13 mouse cellular contexts compared by ENCODE assay signal in the genomic region with DNA sequence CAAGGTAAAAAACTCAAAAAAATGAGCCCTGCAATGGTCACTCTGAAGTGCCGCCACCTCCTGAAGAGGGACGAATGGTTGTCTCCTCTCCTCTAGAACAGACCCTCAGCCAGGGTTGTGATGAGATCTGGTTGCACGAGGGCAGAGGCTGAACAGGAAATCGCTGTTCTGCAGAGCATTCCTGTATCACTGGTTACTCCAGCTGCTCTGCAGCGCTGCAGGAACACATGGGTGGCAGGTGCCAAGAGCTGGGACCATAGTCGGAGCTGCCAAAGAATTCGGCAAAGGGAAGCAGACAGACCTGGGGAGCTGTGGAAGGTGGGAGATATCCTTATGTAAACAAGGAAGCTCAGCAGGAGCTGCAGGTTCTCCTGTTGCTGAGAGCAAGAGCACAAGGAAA. TPM values are rescaled to one million over a fixed set of nuclear protein-coding genes. Genes with fewer than 3 reads are reported as not detected.
A peak's percentile ranks its signal among the peaks of the same experiment; 100 is the strongest.
DNase-seq lines count a peak whose midpoint lies in the region; ATAC-seq and TF ChIP-seq lines count a peak whose summit lies in the region.
"Had no signal": no experiment of that assay in that cellular context is flagged by ENCODE, and none has a peak within 500 bp of the region (broad histone marks: within the 10 kb centered on the region; RNA-seq: fewer than 3 reads in every experiment).

No protein-coding gene starts in this region.

- H3K36me3 ChIP-seq in kidney, embryonic 15.5 days: no peaks in the 10 kb centered on the region; the same call in 1 of the 2 replicates
- no peaks in the 10 kb centered on the region for H3K36me3 ChIP-seq in embryonic facial prominence, embryonic 10.5 days (replicated peaks)
- H3K36me3 ChIP-seq in myocyte (ENCODE audit: control insufficient read depth, insufficient read depth): peaks cover 14% of the 10 kb centered on the region
- H3K36me3 ChIP-seq: neural tube, embryonic 12.5 days had no signal

- H3K4me1 ChIP-seq in kidney, embryonic 15.5 days: 0 out of 2 replicates have a peak, but pooled peaks cover 3% of the 10 kb centered on the region
- peaks cover 34% of the 10 kb centered on the region for H3K4me1 ChIP-seq in embryonic facial prominence, embryonic 10.5 days
- H3K4me1 ChIP-seq: neural tube, embryonic 12.5 days had no signal

- ATAC-seq in kidney, embryonic 15.5 days (replicated peaks; ENCODE audit: low FRiP score): 0 out of 2 replicates have a peak, but pooled peaks have one; percentile 24
- ATAC-seq: forebrain, embryonic 14.5 days had no signal

- no peaks in the 10 kb centered on the region for H3K79me2 ChIP-seq in myocyte (ENCODE audit: control insufficient read depth, insufficient read depth)

- no peak for TF ChIP-seq POLR2A in myocyte (IDR thresholded peaks at IDR 0.05; ENCODE audit: insufficient read length, low read depth)

- no peak overlapping the region for H3K4me2 ChIP-seq in kidney, embryonic 15.5 days
- H3K4me2 ChIP-seq in myocyte (ENCODE audit: low read depth): no peak overlapping the region
- H3K4me2 ChIP-seq: embryonic facial prominence, embryonic 13.5 days; midbrain, embryonic 11.5 days; neural tube, embryonic 12.5 days had no signal

- WGBS in kidney, embryonic 15.5 days: 8% methylated on average over 7 of the region's 7 CpGs
- 16% methylated on average over 7 of the region's 7 CpGs for WGBS in embryonic facial prominence, embryonic 10.5 days

- no peak overlapping the region for H3ac ChIP-seq in myocyte (ENCODE audit: control insufficient read depth, insufficient read length)

- no peak for DNase-seq in kidney, postnatal 36 days
- DNase-seq in embryo, embryonic 10 days (ENCODE audit: low spot score): peak; percentile 45
- DNase-seq in embryonic facial prominence, embryonic 10.5 days (ENCODE audit: low spot score): peak; percentile 45
- DNase-seq in frontal cortex, postnatal 14 days (ENCODE audit: low spot score in 2 of 2): no peak
- DNase-seq in layer of hippocampus, postnatal 10 days (ENCODE audit: low spot score in 2 of 2): no peak
- DNase-seq: cerebellum, adult 18-20 months; right cerebral cortex, adult 18-20 months had no signal

- H3K4me3 ChIP-seq in kidney, embryonic 15.5 days (replicated peaks): no peak overlapping the region
- no peak overlapping the region for H3K4me3 ChIP-seq in embryonic facial prominence, embryonic 10.5 days
- H3K4me3 ChIP-seq in myocyte: no peak overlapping the region
- H3K4me3 ChIP-seq: embryonic facial prominence, embryonic 13.5 days; neural tube, embryonic 12.5 days had no signal

- H3K27ac ChIP-seq in kidney, embryonic 15.5 days: no peak overlapping the region
- H3K27ac ChIP-seq in embryonic facial prominence, embryonic 10.5 days (replicated peaks): no peak overlapping the region
- H3K27ac ChIP-seq: embryonic facial prominence, embryonic 13.5 days; neural tube, embryonic 12.5 days had no signal

- H3K9ac ChIP-seq in kidney, embryonic 15.5 days: no peak overlapping the region
- H3K9ac ChIP-seq: embryonic facial prominence, embryonic 13.5 days; neural tube, embryonic 12.5 days had no signal

- H3K27me3 ChIP-seq in kidney, embryonic 15.5 days: no peaks in the 10 kb centered on the region
- no peaks in the 10 kb centered on the region; the same call in 1 of the 2 replicates for H3K27me3 ChIP-seq in embryonic facial prominence, embryonic 10.5 days (replicated peaks; ENCODE audit: low read depth, poor library complexity, severe bottlenecking)
- no peaks in the 10 kb centered on the region for H3K27me3 ChIP-seq in myocyte (ENCODE audit: control insufficient read depth, insufficient read depth, insufficient read length)
- H3K27me3 ChIP-seq: embryonic facial prominence, embryonic 13.5 days; neural tube, embryonic 12.5 days had no signal

- H3K9me3 ChIP-seq in kidney, embryonic 15.5 days (replicated peaks): no peaks in the 10 kb centered on the region
- no peaks in the 10 kb centered on the region for H3K9me3 ChIP-seq in embryonic facial prominence, embryonic 10.5 days
- H3K9me3 ChIP-seq: embryonic facial prominence, embryonic 13.5 days; neural tube, embryonic 12.5 days had no signal

TF ChIP-seq in myocyte, 11 proteins besides CTCF, POLR2A, EP300 and RAD21:
- TF ChIP-seq MYOG (IDR thresholded peaks at IDR 0.05; ENCODE audit: control insufficient read depth in 1 of 3, insufficient read depth in 1 of 3, insufficient read length in 2 of 3, low read depth in 2 of 3) (peak in 1 of 3 experiments; percentile 24), TCF12 (IDR thresholded peaks at IDR 0.05; ENCODE audit: insufficient read depth, poor library complexity, severe bottlenecking) (no peak), USF1 (IDR thresholded peaks at IDR 0.05; ENCODE audit: low read depth) (no peak), POLR2AphosphoS2 (IDR thresholded peaks at IDR 0.05; ENCODE audit: insufficient read length, low read depth) (no peak), MAX (IDR thresholded peaks at IDR 0.05; ENCODE audit: low read depth) (no peak), MYOD1 (IDR thresholded peaks at IDR 0.05; ENCODE audit: control insufficient read depth in 1 of 3, insufficient read length in 2 of 3, low read depth in 2 of 3) (peak in 2 of 3 experiments; percentile 4 to 12), SRF (IDR thresholded peaks at IDR 0.05; ENCODE audit: control insufficient read depth, insufficient read length, low read depth) (no peak), CEBPB (IDR thresholded peaks at IDR 0.05; ENCODE audit: insufficient read depth, poor library complexity, severe bottlenecking) (no peak), TCF3 (IDR thresholded peaks at IDR 0.05; ENCODE audit: insufficient read length, low read depth) (no peak), E2F4 (IDR thresholded peaks at IDR 0.05; ENCODE audit: insufficient read depth) (no peak)

RNA-seq across cellular contexts. Expression of gene Ano10, which starts 51.4 kb away (rescaled TPM):
- polyA plus RNA-seq in kidney, embryonic 15.5 days (2015; fragmentation: Nextera tagmentation; extraction: Ambion mirVana): 32.0 and 36.2 TPM in 2 replicates
- 26.3 and 27.9 TPM in 2 replicates for polyA plus RNA-seq in embryonic facial prominence, embryonic 10.5 days (2016; fragmentation: Nextera tagmentation; extraction: Ambion mirVana)
- polyA plus RNA-seq in myocyte (2012; fragmentation: generic; extraction: Trizol): 68.7 TPM
- total RNA-seq in layer of hippocampus, postnatal 10 days (2021): 10 to 100 TPM; 30.6 to 35.2 TPM

Comparison
In these comparisons a context has a peak if more than half of its experiments do, and no peak if none do; other contexts are left out.
1. DNase-seq: peak in embryo, embryonic 10 days (single experiment) and embryonic facial prominence, embryonic 10.5 days (single experiment); none in kidney, postnatal 36 days (0 of 2), frontal cortex, postnatal 14 days (0 of 2) and layer of hippocampus, postnatal 10 days (0 of 2).